Mouse (Mus musculus): ENCODE data around the gene Mtg2. TPM values are rescaled to one million over a fixed set of nuclear protein-coding genes. Genes with fewer than 3 reads are reported as not detected.

Gene Mtg2
- polyA plus RNA-seq, 1 experiment from 2014 or later = 24.3 TPM

DNA sequence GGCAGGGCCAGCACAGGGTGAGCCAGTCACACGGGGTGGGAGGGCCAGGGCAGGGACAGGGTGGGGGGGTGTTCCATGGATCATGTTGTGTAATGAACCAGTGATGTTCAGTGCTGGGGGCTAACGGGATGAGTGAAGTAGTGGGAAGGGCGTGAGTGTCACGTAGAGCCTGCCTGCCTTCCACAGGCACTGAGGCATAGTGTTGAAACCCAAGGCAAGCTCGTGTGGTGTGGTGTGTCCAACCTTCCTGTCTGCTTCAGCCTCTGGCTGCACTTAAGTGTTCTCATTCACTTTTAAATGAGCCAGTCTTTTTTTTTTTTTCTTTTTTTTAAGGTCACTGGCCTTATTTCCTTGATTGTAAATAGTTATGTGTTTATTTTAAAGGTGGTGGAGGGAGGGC lies 35.6 kb upstream of the Mtg2 start:
- H3K27ac ChIP-seq (replicated peaks) = no peak overlapping the region
- no peak overlapping the region for H3K4me2 ChIP-seq (replicated peaks)
- peaks cover 16% of the 10 kb centered on the region; the same call in 1 of the 2 replicates for H3K4me1 ChIP-seq
- WGBS = 46% methylated on average over 5 of the region's 5 CpGs
- H3K27me3 ChIP-seq = no peaks in the 10 kb centered on the region
- no peak overlapping the region for H3K9ac ChIP-seq
- H3K9me3 ChIP-seq (replicated peaks) = no peaks in the 10 kb centered on the region
- H3K4me3 ChIP-seq (replicated peaks) = no peak overlapping the region
- no peak for ATAC-seq (ENCODE audit: insufficient number of reproducible peaks, low FRiP score, low TSS enrichment, low read depth)
- peaks cover 91% of the 10 kb centered on the region for H3K36me3 ChIP-seq

GRCm38 (mm10) chr2:180040406-180040805 lies 30.0 kb upstream of the Mtg2 start:
- peaks cover 38% of the 10 kb centered on the region for H3K36me3 ChIP-seq
- peaks cover 40% of the 10 kb centered on the region for H3K4me1 ChIP-seq
- no peak overlapping the region for H3K9ac ChIP-seq
- no peak for ATAC-seq (ENCODE audit: insufficient number of reproducible peaks, low FRiP score, low TSS enrichment, low read depth)
- peak overlapping the region; percentile 99; the same call in 1 of the 2 replicates for H3K4me3 ChIP-seq (replicated peaks)
- no peaks in the 10 kb centered on the region for H3K9me3 ChIP-seq (replicated peaks)
- H3K4me2 ChIP-seq (replicated peaks) = peak overlapping the region; percentile 66
- H3K27ac ChIP-seq (replicated peaks) = no peak overlapping the region
- WGBS = 42% methylated on average over 6 of the region's 6 CpGs
- no peaks in the 10 kb centered on the region for H3K27me3 ChIP-seq

DNA sequence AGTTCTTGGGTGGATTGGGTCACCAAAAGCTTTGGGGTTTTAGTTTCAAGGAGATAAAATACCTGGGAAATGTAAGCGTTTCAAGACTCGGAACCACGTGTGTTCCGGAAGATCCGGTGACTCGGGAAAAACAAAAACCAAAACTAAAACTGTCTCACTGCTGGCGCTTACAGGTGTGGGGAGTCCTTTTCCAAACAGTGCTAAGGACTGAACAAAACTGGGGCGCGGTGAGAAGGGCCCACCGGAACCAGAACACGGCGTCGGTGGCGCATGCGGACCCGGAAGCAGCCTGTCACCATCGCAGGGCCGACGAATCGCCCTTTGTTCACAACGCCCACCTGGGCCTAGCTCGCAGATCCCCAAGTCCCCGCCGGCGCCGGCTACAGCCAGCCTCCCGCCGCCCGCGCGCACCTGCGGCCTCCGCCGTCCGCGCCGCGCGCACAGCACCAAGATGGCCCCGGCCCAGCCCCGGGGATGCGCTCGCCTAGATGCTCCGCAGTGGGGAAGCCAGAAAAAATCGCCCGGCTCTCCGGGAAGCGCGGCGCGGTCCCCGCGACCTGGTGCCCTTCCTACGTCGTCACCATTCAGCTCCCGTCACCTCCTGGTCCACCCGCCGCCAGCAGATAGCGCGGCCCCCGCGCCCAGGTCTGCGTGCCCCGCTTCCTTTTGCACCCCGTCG lies 28.7 kb upstream of the Mtg2 start:
- peaks cover 40% of the 10 kb centered on the region for H3K4me1 ChIP-seq
- peak; percentile 39; the same call in 1 of the 2 replicates for ATAC-seq (ENCODE audit: insufficient number of reproducible peaks, low FRiP score, low TSS enrichment, low read depth)
- H3K4me3 ChIP-seq (replicated peaks) = peak overlapping the region; percentile 99
- H3K4me2 ChIP-seq (replicated peaks) = peak overlapping the region; percentile 66
- H3K27me3 ChIP-seq = no peaks in the 10 kb centered on the region
- peak overlapping the region; percentile 78 for H3K9ac ChIP-seq
- under 1% methylated on average over 66 of the region's 66 CpGs for WGBS
- H3K9me3 ChIP-seq (replicated peaks) = no peaks in the 10 kb centered on the region
- H3K36me3 ChIP-seq = peaks cover 25% of the 10 kb centered on the region
- peak overlapping the region; percentile 91 for H3K27ac ChIP-seq (replicated peaks)

DNA sequence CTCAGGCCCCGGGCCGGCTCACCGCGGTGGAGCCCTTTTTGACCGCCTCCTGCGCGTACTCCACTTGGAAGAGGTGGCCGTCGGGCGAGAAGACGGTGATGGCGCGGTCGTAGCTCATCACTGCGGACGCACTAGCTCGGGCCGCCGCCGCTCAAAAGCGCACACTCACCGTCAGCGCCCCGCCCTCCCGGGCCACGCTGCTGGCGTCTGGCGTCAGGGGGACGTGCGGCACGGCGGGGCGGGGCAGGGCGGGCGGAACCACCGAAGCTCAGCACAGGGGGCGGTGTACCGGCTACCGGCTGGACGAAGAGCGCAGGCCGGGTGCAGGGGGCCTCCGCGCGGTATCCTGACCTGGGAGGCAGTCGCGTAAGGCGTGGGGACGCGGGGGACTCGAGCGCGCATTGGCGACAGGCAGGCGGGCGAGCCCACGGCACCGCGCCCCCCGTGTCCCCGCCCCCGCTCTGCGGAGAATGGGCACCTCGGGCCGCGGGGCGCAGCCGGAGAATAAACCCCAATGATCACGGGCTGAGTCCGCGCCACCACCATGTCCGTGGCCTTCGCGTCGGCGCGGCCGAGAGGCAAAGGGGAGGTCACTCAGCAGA lies 28.0 kb upstream of the Mtg2 start, which contains the start of the genes Psma7 and Ss18l1:
TSS of gene Psma7 (minus strand) at position 178 of the 602 bp plus-strand sequence.
TSS of gene Ss18l1 (plus strand) at position 254 of the 602 bp plus-strand sequence.
- Histone ChIP-seq H3K4me2 (replicated peaks) (peak within 1 kb of the TSS; percentile 91), H3K27me3 (no peaks in the 10 kb centered on the region), H3K4me1 (peaks cover 40% of the 10 kb centered on the region), H3K4me3 (replicated peaks) (peak within 1 kb of the TSS; percentile 99), H3K36me3 (peaks cover 18% of the 10 kb centered on the region), H3K9ac (peak within 1 kb of the TSS; percentile 78), H3K9me3 (replicated peaks) (no peaks in the 10 kb centered on the region), H3K27ac (replicated peaks) (peak within 1 kb of the TSS; percentile 91)
- ATAC-seq (ENCODE audit: insufficient number of reproducible peaks, low FRiP score, low TSS enrichment, low read depth) = peak; percentile 96
- under 1% methylated on average over 76 of the region's 78 CpGs for WGBS

- peak; percentile 40 for ATAC-seq (ENCODE audit: insufficient number of reproducible peaks, low FRiP score, low TSS enrichment, low read depth)
- WGBS = under 1% methylated on average over 66 of the region's 66 CpGs
- H3K27ac ChIP-seq (replicated peaks) = peak overlapping the region; percentile 91
- no peaks in the 10 kb centered on the region for H3K27me3 ChIP-seq
- H3K4me3 ChIP-seq (replicated peaks) = peak overlapping the region; percentile 99
- peaks cover 12% of the 10 kb centered on the region for H3K36me3 ChIP-seq
- no peaks in the 10 kb centered on the region for H3K9me3 ChIP-seq (replicated peaks)
- H3K4me2 ChIP-seq (replicated peaks) = peak overlapping the region; percentile 91
- peak overlapping the region; percentile 78 for H3K9ac ChIP-seq
- peaks cover 40% of the 10 kb centered on the region for H3K4me1 ChIP-seq
Observed at GRCm38 (mm10) chr2:180042858-180043515, 27.4 kb upstream of the Mtg2 start.

- Histone ChIP-seq H3K4me3 (replicated peaks) (no peak overlapping the region), H3K9ac (no peak overlapping the region), H3K27me3 (no peaks in the 10 kb centered on the region), H3K4me2 (replicated peaks) (no peak overlapping the region), H3K9me3 (replicated peaks) (no peaks in the 10 kb centered on the region), H3K36me3 (no peaks in the 10 kb centered on the region), H3K27ac (replicated peaks) (no peak overlapping the region), H3K4me1 (peaks cover 35% of the 10 kb centered on the region)
- WGBS = 41% methylated on average over 4 of the region's 4 CpGs
- no peak for ATAC-seq (ENCODE audit: insufficient number of reproducible peaks, low FRiP score, low TSS enrichment, low read depth)
Observed at GRCm38 (mm10) chr2:180045283-180045682, 25.1 kb upstream of the Mtg2 start.

DNA sequence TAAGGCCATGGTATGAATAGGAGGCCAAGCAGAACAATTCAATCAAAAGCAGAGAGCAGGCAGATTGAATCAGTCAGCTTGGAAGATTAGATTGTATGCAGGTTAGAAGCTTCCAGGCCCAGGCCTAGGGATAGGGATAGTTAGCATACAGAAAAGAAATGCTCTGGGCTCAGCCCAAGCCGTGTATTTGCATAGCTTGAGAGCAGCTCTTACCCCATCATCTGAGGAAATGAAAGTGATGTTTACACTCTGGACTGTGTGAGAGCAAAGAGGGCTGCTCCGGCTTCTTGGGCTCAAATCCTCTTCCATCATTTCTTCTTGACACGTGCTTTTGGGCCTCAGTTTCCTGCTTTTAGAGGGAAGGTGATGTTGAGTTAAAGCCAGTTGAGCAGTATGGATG lies 22.8 kb upstream of the Mtg2 start:
- 93% methylated on average over 3 of the region's 3 CpGs for WGBS
- peaks cover 23% of the 10 kb centered on the region for H3K4me1 ChIP-seq
- H3K9me3 ChIP-seq (replicated peaks) = no peaks in the 10 kb centered on the region
- H3K27me3 ChIP-seq = no peaks in the 10 kb centered on the region
- H3K27ac ChIP-seq (replicated peaks) = no peak overlapping the region
- no peaks in the 10 kb centered on the region for H3K36me3 ChIP-seq
- H3K9ac ChIP-seq = no peak overlapping the region
- H3K4me3 ChIP-seq (replicated peaks) = no peak overlapping the region
- no peak overlapping the region for H3K4me2 ChIP-seq (replicated peaks)
- ATAC-seq (ENCODE audit: insufficient number of reproducible peaks, low FRiP score, low TSS enrichment, low read depth) = no peak

DNA sequence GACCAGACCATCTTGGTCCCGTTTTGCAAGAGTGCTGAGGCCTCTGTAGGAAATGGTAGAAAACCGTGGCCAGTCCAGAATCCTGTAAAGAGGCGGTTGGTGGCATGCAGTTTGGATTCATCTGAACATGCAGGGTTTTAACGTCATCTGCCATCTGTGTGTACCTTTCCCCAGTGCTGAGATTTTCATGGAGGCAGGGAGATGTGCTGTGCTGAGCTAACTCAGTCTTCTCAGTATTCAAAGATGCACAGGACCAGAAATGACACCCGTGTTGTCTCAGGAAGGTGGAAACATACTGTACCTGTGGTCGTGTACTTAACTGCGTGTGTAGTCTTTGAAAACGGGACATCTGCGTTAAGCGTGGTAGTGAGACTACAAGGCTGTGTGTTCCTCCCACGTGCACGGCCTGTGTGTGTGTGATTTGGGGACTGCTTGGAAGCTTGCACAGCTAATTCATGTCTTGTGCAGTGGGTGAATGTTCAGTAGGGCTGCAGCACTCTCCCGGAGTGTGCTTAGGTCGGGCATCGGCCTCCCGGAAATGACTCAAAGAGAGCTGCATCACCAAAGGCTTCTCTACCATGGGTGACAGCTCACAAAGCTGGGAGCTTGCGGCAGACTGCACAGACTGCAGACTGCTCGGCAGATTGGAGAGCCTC lies 22.3 kb upstream of the Mtg2 start:
- Histone ChIP-seq H3K27me3 (no peaks in the 10 kb centered on the region), H3K4me3 (replicated peaks) (no peak overlapping the region), H3K9ac (no peak overlapping the region), H3K4me1 (peaks cover 22% of the 10 kb centered on the region), H3K9me3 (replicated peaks) (no peaks in the 10 kb centered on the region), H3K4me2 (replicated peaks) (no peak overlapping the region), H3K27ac (replicated peaks) (no peak overlapping the region), H3K36me3 (peaks cover 3% of the 10 kb centered on the region)
- WGBS = 94% methylated on average over 18 of the region's 18 CpGs
- ATAC-seq (ENCODE audit: insufficient number of reproducible peaks, low FRiP score, low TSS enrichment, low read depth) = no peak

GRCm38 (mm10) chr2:180050986-180051385 lies 19.4 kb upstream of the Mtg2 start:
- H3K27ac ChIP-seq (replicated peaks) = no peak overlapping the region
- WGBS = 22% methylated on average over 5 of the region's 5 CpGs
- no peaks in the 10 kb centered on the region for H3K9me3 ChIP-seq (replicated peaks)
- H3K4me2 ChIP-seq (replicated peaks) = no peak overlapping the region
- H3K36me3 ChIP-seq = peaks cover 29% of the 10 kb centered on the region
- no peaks in the 10 kb centered on the region; the same call in 1 of the 2 replicates for H3K4me1 ChIP-seq
- H3K27me3 ChIP-seq = no peaks in the 10 kb centered on the region
- no peak overlapping the region for H3K9ac ChIP-seq
- H3K4me3 ChIP-seq (replicated peaks) = no peak overlapping the region
- ATAC-seq (ENCODE audit: insufficient number of reproducible peaks, low FRiP score, low TSS enrichment, low read depth) = no peak

- 90% methylated on average over 14 of the region's 14 CpGs for WGBS
- no peak overlapping the region for H3K27ac ChIP-seq (replicated peaks)
- H3K27me3 ChIP-seq = no peaks in the 10 kb centered on the region
- H3K36me3 ChIP-seq = peaks cover 40% of the 10 kb centered on the region
- H3K4me3 ChIP-seq (replicated peaks) = no peak overlapping the region
- H3K9ac ChIP-seq = no peak overlapping the region
- no peaks in the 10 kb centered on the region for H3K9me3 ChIP-seq (replicated peaks)
- H3K4me2 ChIP-seq (replicated peaks) = no peak overlapping the region
- H3K4me1 ChIP-seq = no peaks in the 10 kb centered on the region; the same call in 1 of the 2 replicates
- no peak for ATAC-seq (ENCODE audit: insufficient number of reproducible peaks, low FRiP score, low TSS enrichment, low read depth)
Observed at GRCm38 (mm10) chr2:180051986-180052733, 18.2 kb upstream of the Mtg2 start.

All from embryonic facial prominence, embryonic 15.5 days (tissue).